Mouse (Mus musculus): ENCODE data around the gene Ppp3cb.

GRCm38 (mm10) chr14:20546415-20546814, at the start of gene Ppp3cb:
- no peak for TF ChIP-seq CTCF (IDR thresholded peaks at IDR 0.05; ENCODE audit: control insufficient read depth, insufficient read depth, insufficient replicate concordance, low read depth, low read length)
- TF ChIP-seq POLR2A (IDR thresholded peaks at IDR 0.05; ENCODE audit: control insufficient read depth, low read depth, low read length), result peak; percentile 69; the same call in 1 of the 2 replicates
